Mouse (Mus musculus): Measurements from ENCODE around the gene A3galt2. TPM values are rescaled to one million over a fixed set of nuclear protein-coding genes. Genes with fewer than 3 reads are reported as not detected.

The A3galt2 gene
- total and polyA plus RNA-seq, 2 experiments from 2014 or later, result 0.10 to 1.1 TPM

- Histone ChIP-seq H3K27ac (no peak overlapping the region), H3K36me3 (ENCODE audit: insufficient read depth, low read length) (peaks cover 3% of the 10 kb centered on the region; the same call in 1 of the 2 replicates), H3K9me3 (ENCODE audit: low read length) (no peaks in the 10 kb centered on the region), H3K9ac (replicated peaks; ENCODE audit: low read length) (no peak overlapping the region), H3K4me2 (ENCODE audit: low read depth, low read length) (no peak overlapping the region), H3K27me3 (ENCODE audit: insufficient read depth, low read length) (no peaks in the 10 kb centered on the region), H3K4me3 (ENCODE audit: low read length) (no peak overlapping the region), H3K4me1 (ENCODE audit: insufficient read depth, low read length) (no peaks in the 10 kb centered on the region)
- no peak for DNase-seq (ENCODE audit: low spot score)
- WGBS, result 84% methylated on average over 13 of the region's 13 CpGs
- ATAC-seq, result no peak
- TF ChIP-seq CTCF (IDR thresholded peaks at IDR 0.05; ENCODE audit: low read depth), result no peak
These were observed 14.6 kb downstream of the A3galt2 start for GRCm38 (mm10) chr4:128769569-128770355.

DNA sequence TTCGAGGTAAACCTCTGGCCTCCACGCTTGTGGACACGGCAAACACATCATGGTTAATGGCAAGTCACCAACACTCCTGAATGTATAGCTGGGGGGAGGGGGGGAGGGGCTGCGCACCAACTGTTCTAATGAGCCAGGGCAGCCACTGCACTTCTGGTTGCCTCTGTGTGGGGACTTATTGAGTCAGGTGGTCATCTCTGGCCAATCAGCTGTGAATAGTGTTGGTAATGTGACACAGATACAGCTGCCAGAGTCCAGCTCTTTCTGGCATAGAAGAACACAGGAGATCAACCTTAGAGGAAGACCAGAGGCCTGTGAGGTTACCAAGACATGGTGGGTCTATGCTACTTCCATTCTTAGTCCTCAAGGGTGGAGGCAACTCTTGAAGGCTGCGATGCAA, 15.5 kb downstream of the A3galt2 start:
- WGBS, result 83% methylated on average over 5 of the region's 5 CpGs
- no peak for DNase-seq (ENCODE audit: low spot score)
- no peak overlapping the region for H3K4me3 ChIP-seq (ENCODE audit: low read length)
- TF ChIP-seq CTCF (IDR thresholded peaks at IDR 0.05; ENCODE audit: low read depth), result no peak
- H3K4me1 ChIP-seq (ENCODE audit: insufficient read depth, low read length), result no peaks in the 10 kb centered on the region
- H3K36me3 ChIP-seq (ENCODE audit: insufficient read depth, low read length), result peaks cover 9% of the 10 kb centered on the region; the same call in 1 of the 2 replicates
- H3K27me3 ChIP-seq (ENCODE audit: insufficient read depth, low read length), result no peaks in the 10 kb centered on the region
- no peak for ATAC-seq
- no peak overlapping the region for H3K27ac ChIP-seq
- no peak overlapping the region for H3K9ac ChIP-seq (replicated peaks; ENCODE audit: low read length)
- no peaks in the 10 kb centered on the region for H3K9me3 ChIP-seq (ENCODE audit: low read length)
- H3K4me2 ChIP-seq (ENCODE audit: low read depth, low read length), result no peak overlapping the region

DNA sequence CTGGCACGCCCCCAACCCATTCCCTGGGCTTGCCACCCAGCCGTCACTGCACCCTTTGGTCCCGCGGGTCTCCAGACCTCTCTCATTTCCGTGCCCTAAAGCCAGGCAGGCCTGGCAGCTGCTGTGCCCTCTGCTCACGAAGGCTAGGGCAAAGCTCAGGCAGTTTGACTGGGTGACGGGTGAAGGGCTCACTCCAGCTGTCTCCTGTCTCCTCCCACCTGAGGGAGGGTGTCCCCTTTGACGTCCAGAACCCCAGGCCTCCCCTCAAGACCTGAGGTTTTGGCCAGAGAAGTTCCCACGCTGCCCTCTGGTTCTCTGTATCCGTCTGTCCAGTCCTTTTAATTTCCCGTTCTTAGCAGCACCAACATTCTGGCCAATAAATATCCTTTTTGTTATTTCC, 18.7 kb downstream of the A3galt2 start:
- Histone ChIP-seq H3K9me3 (ENCODE audit: low read length) (no peaks in the 10 kb centered on the region), H3K27ac (no peak overlapping the region), H3K9ac (replicated peaks; ENCODE audit: low read length) (no peak overlapping the region), H3K36me3 (ENCODE audit: insufficient read depth, low read length) (peaks cover 20% of the 10 kb centered on the region; the same call in 1 of the 2 replicates), H3K4me2 (ENCODE audit: low read depth, low read length) (no peak overlapping the region), H3K4me3 (ENCODE audit: low read length) (no peak overlapping the region), H3K4me1 (ENCODE audit: insufficient read depth, low read length) (no peaks in the 10 kb centered on the region), H3K27me3 (ENCODE audit: insufficient read depth, low read length) (no peaks in the 10 kb centered on the region)
- no peak for TF ChIP-seq CTCF (IDR thresholded peaks at IDR 0.05; ENCODE audit: low read depth)
- 84% methylated on average over 11 of the region's 11 CpGs for WGBS
- no peak for ATAC-seq
- DNase-seq (ENCODE audit: low spot score), result no peak

- peaks cover 20% of the 10 kb centered on the region; the same call in 1 of the 2 replicates for H3K36me3 ChIP-seq (ENCODE audit: insufficient read depth, low read length)
- TF ChIP-seq CTCF (IDR thresholded peaks at IDR 0.05; ENCODE audit: low read depth), result peak; percentile 81
- H3K9me3 ChIP-seq (ENCODE audit: low read length), result no peaks in the 10 kb centered on the region
- ATAC-seq (no peak), DNase-seq (ENCODE audit: low spot score) (peak; percentile 77)
- no peak overlapping the region for H3K4me2 ChIP-seq (ENCODE audit: low read depth, low read length)
- no peaks in the 10 kb centered on the region for H3K4me1 ChIP-seq (ENCODE audit: insufficient read depth, low read length)
- H3K27ac ChIP-seq, result no peak overlapping the region
- H3K9ac ChIP-seq (replicated peaks; ENCODE audit: low read length), result no peak overlapping the region
- WGBS, result 91% methylated on average over 9 of the region's 9 CpGs
- H3K4me3 ChIP-seq (ENCODE audit: low read length), result no peak overlapping the region
- H3K27me3 ChIP-seq (ENCODE audit: insufficient read depth, low read length), result no peaks in the 10 kb centered on the region
These were observed 19.3 kb downstream of the A3galt2 start for GRCm38 (mm10) chr4:128774467-128774866.

- Histone ChIP-seq H3K36me3 (ENCODE audit: insufficient read depth, low read length) (peaks cover 40% of the 10 kb centered on the region; the same call in 1 of the 2 replicates), H3K27ac (no peak overlapping the region)
- ATAC-seq, result peak; percentile 78
These were observed 21.6 kb downstream of the A3galt2 start for GRCm38 (mm10) chr4:128776568-128777289.

DNA sequence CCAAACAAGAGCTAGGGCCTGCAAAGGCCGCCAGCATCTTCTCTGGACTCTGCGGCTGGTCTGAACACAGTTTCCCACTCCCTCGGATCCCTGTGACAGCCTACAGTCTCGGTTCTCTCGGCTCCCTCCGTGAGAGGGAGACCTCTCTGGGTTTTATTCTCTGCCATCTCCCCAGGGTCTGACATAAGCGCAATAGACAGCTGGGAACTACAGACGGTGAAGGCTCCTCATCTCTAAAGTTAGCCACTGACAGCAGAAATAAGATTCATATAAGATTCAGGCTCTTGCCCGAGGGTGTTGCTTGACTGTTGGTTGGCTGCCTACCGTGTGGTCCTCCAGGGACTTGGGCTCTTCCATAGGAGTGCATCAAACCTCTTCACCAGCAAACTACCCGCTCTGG, 22.4 kb downstream of the A3galt2 start:
- H3K4me3 ChIP-seq (ENCODE audit: low read length), result no peak overlapping the region
- H3K27me3 ChIP-seq (ENCODE audit: insufficient read depth, low read length), result no peaks in the 10 kb centered on the region
- no peaks in the 10 kb centered on the region for H3K9me3 ChIP-seq (ENCODE audit: low read length)
- H3K9ac ChIP-seq (replicated peaks; ENCODE audit: low read length), result no peak overlapping the region
- H3K36me3 ChIP-seq (ENCODE audit: insufficient read depth, low read length), result peaks cover 48% of the 10 kb centered on the region; the same call in 1 of the 2 replicates
- 79% methylated on average over 11 of the region's 11 CpGs for WGBS
- no peak overlapping the region for H3K4me2 ChIP-seq (ENCODE audit: low read depth, low read length)
- ATAC-seq (no peak), DNase-seq (ENCODE audit: low spot score) (no peak)
- no peak for TF ChIP-seq CTCF (IDR thresholded peaks at IDR 0.05; ENCODE audit: low read depth)
- H3K4me1 ChIP-seq (ENCODE audit: insufficient read depth, low read length), result no peaks in the 10 kb centered on the region
- H3K27ac ChIP-seq, result no peak overlapping the region

More at GRCm38 (mm10) chr4:128776568-128777289, 21.6 kb downstream of the A3galt2 start:
- H3K4me3 ChIP-seq (ENCODE audit: low read length), result no peak overlapping the region
- no peaks in the 10 kb centered on the region for H3K9me3 ChIP-seq (ENCODE audit: low read length)
- no peak overlapping the region for H3K9ac ChIP-seq (replicated peaks; ENCODE audit: low read length)
- peak; percentile 99 for TF ChIP-seq CTCF (IDR thresholded peaks at IDR 0.05; ENCODE audit: low read depth)
- WGBS, result 42% methylated on average over 20 of the region's 20 CpGs
- peak; percentile 82 for DNase-seq (ENCODE audit: low spot score)
- no peaks in the 10 kb centered on the region for H3K27me3 ChIP-seq (ENCODE audit: insufficient read depth, low read length)
- no peak overlapping the region for H3K4me2 ChIP-seq (ENCODE audit: low read depth, low read length)
- H3K4me1 ChIP-seq (ENCODE audit: insufficient read depth, low read length), result no peaks in the 10 kb centered on the region
